Mouse (Mus musculus): Measurements from ENCODE around the gene Prss12. TPM values are rescaled to one million over a fixed set of nuclear protein-coding genes. Genes with fewer than 3 reads are reported as not detected.

The Prss12 gene
- total RNA-seq, 1 experiment: 1.3 TPM

GRCm38 (mm10) chr3:123514886-123515285 lies 68.2 kb downstream of the Prss12 start:
- no peak overlapping the region for H3K9ac ChIP-seq (ENCODE audit: insufficient read depth, low read depth, low read length, poor library complexity, severe bottlenecking)
- in situ Hi-C loops (cut with MboI; ENCODE audit: low sequenced_read_pairs in 2 of 2, unreplicated experiment in 2 of 2): no loop called here
- H3K4me3 ChIP-seq (ENCODE audit: insufficient read depth in 1 of 2, low read depth in 1 of 2, low read length in 2 of 2, poor library complexity in 1 of 2, severe bottlenecking in 1 of 2): no peak overlapping the region
- H3K27ac ChIP-seq (ENCODE audit: insufficient read depth, low read depth, low read length, poor library complexity, severe bottlenecking): no peak overlapping the region
- TF ChIP-seq CHD2 (IDR thresholded peaks at IDR 0.05; ENCODE audit: low read depth, low read length): no peak
- no peak for TF ChIP-seq HCFC1 (IDR thresholded peaks at IDR 0.05; ENCODE audit: borderline replicate concordance, insufficient read depth, low read length)
- TF ChIP-seq MAFK (IDR thresholded peaks at IDR 0.05; ENCODE audit: insufficient read depth, low read depth, low read length): no peak
- TF ChIP-seq ZC3H11A (IDR thresholded peaks at IDR 0.05; ENCODE audit: borderline replicate concordance, low read depth, low read length): no peak
- TF ChIP-seq ZNF384 (IDR thresholded peaks at IDR 0.05; ENCODE audit: low read depth, low read length): no peak
- DNase-seq (ENCODE audit: low read depth, low spot score): peak; percentile 26
- 0 out of 4 replicates have a peak, but pooled peaks cover 0 to under 1% of the 10 kb centered on the region in 2 experiments for H3K4me1 ChIP-seq (ENCODE audit: control insufficient read depth in 2 of 2, insufficient read depth in 2 of 2, low read length in 2 of 2, poor library complexity in 1 of 2)
- no peaks in the 10 kb centered on the region for H3K36me3 ChIP-seq (ENCODE audit: control insufficient read depth, insufficient read depth, low read length, poor library complexity, severe bottlenecking)
- H3K9me3 ChIP-seq (ENCODE audit: control insufficient read depth, insufficient read depth, low read depth, low read length): no peaks in the 10 kb centered on the region

DNA sequence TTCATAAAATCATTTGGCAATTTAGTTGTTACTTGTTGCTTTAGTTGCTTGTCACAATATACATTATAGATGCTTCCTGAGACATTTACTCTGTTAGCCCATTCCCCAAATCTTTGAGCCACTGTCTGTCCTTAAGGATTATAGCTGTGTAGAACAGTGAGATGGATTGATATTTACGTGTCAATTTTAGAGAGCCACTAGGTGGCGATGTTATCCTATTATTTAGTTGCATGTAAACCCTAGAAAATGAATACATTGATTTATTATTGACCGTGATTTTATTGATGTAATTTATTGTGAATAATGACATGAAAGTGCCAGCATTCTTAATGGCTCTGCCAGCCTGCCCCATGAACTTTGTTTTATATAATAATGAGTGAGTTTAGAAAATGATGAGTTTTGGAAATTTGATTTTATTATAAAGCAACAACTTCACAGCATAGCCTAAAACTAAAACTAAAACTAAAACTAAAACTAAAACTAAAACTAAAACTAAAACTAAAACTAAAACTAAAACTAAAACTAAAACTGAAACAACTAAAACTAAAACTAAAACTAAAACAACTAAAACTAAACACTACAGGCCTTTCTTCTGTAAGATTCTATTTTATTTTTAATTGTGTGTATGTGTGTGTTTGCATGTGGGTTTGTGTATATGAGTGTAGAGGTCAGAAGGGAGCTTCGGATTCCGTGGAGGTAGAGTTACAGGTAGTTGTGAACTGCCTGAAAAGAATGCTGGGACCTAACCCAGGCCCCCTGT lies 69.1 kb downstream of the Prss12 start:
- H3K4me1 ChIP-seq (ENCODE audit: control insufficient read depth in 2 of 2, insufficient read depth in 2 of 2, low read length in 2 of 2, poor library complexity in 1 of 2): no peaks in the 10 kb centered on the region
- no peak overlapping the region for H3K4me3 ChIP-seq (ENCODE audit: insufficient read depth in 1 of 2, low read depth in 1 of 2, low read length in 2 of 2, poor library complexity in 1 of 2, severe bottlenecking in 1 of 2)
- in situ Hi-C loops (cut with MboI; ENCODE audit: low sequenced_read_pairs in 2 of 2, unreplicated experiment in 2 of 2): no loop called here
- no peaks in the 10 kb centered on the region for H3K9me3 ChIP-seq (ENCODE audit: control insufficient read depth, insufficient read depth, low read depth, low read length)
- TF ChIP-seq ZC3H11A (IDR thresholded peaks at IDR 0.05; ENCODE audit: borderline replicate concordance, low read depth, low read length) (peak; percentile 41; the same call in 1 of the 2 replicates), HCFC1 (IDR thresholded peaks at IDR 0.05; ENCODE audit: borderline replicate concordance, insufficient read depth, low read length) (no peak)
- H3K36me3 ChIP-seq (ENCODE audit: control insufficient read depth, insufficient read depth, low read length, poor library complexity, severe bottlenecking): no peaks in the 10 kb centered on the region
- no peak overlapping the region for H3K9ac ChIP-seq (ENCODE audit: insufficient read depth, low read depth, low read length, poor library complexity, severe bottlenecking)
- H3K27ac ChIP-seq (ENCODE audit: insufficient read depth, low read depth, low read length, poor library complexity, severe bottlenecking): no peak overlapping the region
- peak; percentile 49 for DNase-seq (ENCODE audit: low read depth, low spot score)

DNA sequence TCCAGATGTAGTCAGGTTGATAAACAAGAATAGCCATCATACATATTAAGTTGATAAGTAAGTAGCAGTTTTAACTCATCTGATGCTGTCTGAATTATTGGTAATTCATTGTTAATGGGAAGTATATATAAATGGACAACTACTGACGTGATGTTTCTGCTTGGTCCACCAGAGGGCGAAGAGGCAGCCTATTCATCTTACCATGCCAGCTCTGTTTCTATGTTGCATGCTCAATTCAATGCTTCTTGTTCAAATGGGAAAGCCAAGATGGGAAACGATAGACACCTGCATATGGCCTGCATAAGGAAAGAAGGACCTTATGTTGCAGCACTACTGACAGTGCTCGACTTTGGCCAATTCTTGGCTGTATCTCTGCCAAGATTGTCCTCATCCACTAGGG lies 70.1 kb downstream of the Prss12 start:
- in situ Hi-C loops (cut with MboI; ENCODE audit: low sequenced_read_pairs in 2 of 2, unreplicated experiment in 2 of 2): no loop called here
- no peaks in the 10 kb centered on the region for H3K9me3 ChIP-seq (ENCODE audit: control insufficient read depth, insufficient read depth, low read depth, low read length)
- TF ChIP-seq ZC3H11A (IDR thresholded peaks at IDR 0.05; ENCODE audit: borderline replicate concordance, low read depth, low read length): peak; percentile 26; the same call in 1 of the 2 replicates
- TF ChIP-seq ZNF384 (IDR thresholded peaks at IDR 0.05; ENCODE audit: low read depth, low read length): no peak
- H3K4me3 ChIP-seq (ENCODE audit: insufficient read depth in 1 of 2, low read depth in 1 of 2, low read length in 2 of 2, poor library complexity in 1 of 2, severe bottlenecking in 1 of 2): no peak overlapping the region
- no peaks in the 10 kb centered on the region for H3K36me3 ChIP-seq (ENCODE audit: control insufficient read depth, insufficient read depth, low read length, poor library complexity, severe bottlenecking)
- H3K9ac ChIP-seq (ENCODE audit: insufficient read depth, low read depth, low read length, poor library complexity, severe bottlenecking): no peak overlapping the region
- no peak for DNase-seq (ENCODE audit: low read depth, low spot score)
- no peak overlapping the region for H3K27ac ChIP-seq (ENCODE audit: insufficient read depth, low read depth, low read length, poor library complexity, severe bottlenecking)
- no peaks in the 10 kb centered on the region for H3K4me1 ChIP-seq (ENCODE audit: control insufficient read depth in 2 of 2, insufficient read depth in 2 of 2, low read length in 2 of 2, poor library complexity in 1 of 2)

GRCm38 (mm10) chr3:123526313-123527067 lies 79.8 kb downstream of the Prss12 start:
- DNase-seq (ENCODE audit: low read depth, low spot score): no peak
- H3K9ac ChIP-seq (ENCODE audit: insufficient read depth, low read depth, low read length, poor library complexity, severe bottlenecking): no peak overlapping the region
- no peak overlapping the region for H3K4me3 ChIP-seq (ENCODE audit: insufficient read depth in 1 of 2, low read depth in 1 of 2, low read length in 2 of 2, poor library complexity in 1 of 2, severe bottlenecking in 1 of 2)
- no peak overlapping the region for H3K27ac ChIP-seq (ENCODE audit: insufficient read depth, low read depth, low read length, poor library complexity, severe bottlenecking)
- TF ChIP-seq CHD2 (IDR thresholded peaks at IDR 0.05; ENCODE audit: low read depth, low read length) (no peak), MAFK (IDR thresholded peaks at IDR 0.05; ENCODE audit: insufficient read depth, low read depth, low read length) (no peak)
- no peaks in the 10 kb centered on the region for H3K36me3 ChIP-seq (ENCODE audit: control insufficient read depth, insufficient read depth, low read length, poor library complexity, severe bottlenecking)
- H3K4me1 ChIP-seq (ENCODE audit: control insufficient read depth in 2 of 2, insufficient read depth in 2 of 2, low read length in 2 of 2, poor library complexity in 1 of 2): no peaks in the 10 kb centered on the region
- in situ Hi-C loops (cut with MboI; ENCODE audit: low sequenced_read_pairs in 2 of 2, unreplicated experiment in 2 of 2): no loop called here
- no peaks in the 10 kb centered on the region for H3K9me3 ChIP-seq (ENCODE audit: control insufficient read depth, insufficient read depth, low read depth, low read length)

Measured in ES-E14 (cell line).